Mouse (Mus musculus): ENCODE data around the gene Megf8.
"Not testable (repeated sequence)": the region's sequence is repeated elsewhere in the genome, so short reads cannot be mapped to it uniquely, and the experiment has no call there.

Gene Megf8

DNA sequence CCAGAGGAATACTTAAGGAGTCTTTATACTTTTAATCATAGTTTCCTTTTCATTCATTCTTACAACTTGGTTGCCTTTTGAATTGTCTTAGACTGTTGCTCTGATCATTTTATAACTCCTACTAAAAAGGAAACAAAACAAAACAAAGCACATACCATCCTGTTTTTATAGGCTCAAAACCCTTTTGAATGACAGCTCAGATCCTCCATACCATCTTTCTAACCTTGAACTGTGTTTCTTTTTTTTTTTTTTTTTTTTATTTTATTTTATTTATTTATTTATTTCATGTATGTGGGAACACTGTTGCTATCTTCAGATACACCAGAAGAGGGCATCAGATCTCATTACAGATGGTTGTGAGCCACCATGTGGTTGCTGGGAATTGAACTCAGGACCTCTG, 82.1 kb downstream of the Megf8 start:
- DNase-seq (ENCODE audit: low spot score in 2 of 2): not testable (repeated sequence)

DNA sequence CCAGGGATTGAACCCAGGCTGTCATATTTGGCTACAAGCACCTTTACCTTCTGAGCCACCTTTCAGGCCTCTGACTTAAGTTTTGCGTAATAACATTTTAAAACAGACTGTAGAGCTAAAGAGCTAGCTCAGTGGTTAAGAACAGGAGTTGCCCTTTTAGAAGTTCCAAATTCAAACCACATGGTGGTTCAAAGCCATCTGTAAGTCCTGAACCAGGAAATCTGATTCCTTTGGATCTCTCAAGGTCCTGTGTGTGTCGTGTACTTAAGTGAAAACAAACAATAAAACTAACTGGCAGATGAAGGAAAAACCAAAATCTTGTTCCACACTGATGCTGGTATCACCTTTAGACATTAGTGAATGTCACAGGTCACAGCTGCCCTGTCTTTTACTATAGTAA, 84.6 kb downstream of the Megf8 start:
- no peak for DNase-seq (ENCODE audit: low spot score in 2 of 2)

- no peak for DNase-seq (ENCODE audit: low spot score in 2 of 2)
These were observed 85.0 kb downstream of the Megf8 start for GRCm38 (mm10) chr7:25401986-25402385.

DNA sequence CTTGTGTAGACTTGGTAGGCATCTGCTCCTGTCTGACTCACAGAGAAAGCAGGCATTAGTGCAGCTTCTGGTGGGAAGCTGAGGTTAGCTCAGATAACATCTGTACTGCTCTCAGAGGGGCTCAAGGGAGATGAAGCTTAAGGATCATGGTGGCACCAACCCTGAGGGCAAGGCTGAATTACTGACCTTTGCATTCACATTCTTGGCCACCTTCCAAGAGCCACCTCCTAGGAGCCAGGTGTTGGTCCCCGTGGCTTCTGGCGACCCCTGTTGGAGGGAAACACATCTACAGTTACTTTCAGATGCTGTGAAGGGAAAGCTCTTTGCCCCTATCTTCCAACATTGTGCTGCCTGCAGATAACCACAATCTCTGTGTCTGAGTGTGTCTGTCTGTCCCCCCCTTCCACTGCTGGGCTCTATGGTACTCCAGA, 85.7 kb downstream of the Megf8 start:
- DNase-seq (ENCODE audit: low spot score in 2 of 2): no peak

- no peak for DNase-seq (ENCODE audit: low spot score in 2 of 2)
These were observed 89.5 kb downstream of the Megf8 start for GRCm38 (mm10) chr7:25406468-25406867.

DNA sequence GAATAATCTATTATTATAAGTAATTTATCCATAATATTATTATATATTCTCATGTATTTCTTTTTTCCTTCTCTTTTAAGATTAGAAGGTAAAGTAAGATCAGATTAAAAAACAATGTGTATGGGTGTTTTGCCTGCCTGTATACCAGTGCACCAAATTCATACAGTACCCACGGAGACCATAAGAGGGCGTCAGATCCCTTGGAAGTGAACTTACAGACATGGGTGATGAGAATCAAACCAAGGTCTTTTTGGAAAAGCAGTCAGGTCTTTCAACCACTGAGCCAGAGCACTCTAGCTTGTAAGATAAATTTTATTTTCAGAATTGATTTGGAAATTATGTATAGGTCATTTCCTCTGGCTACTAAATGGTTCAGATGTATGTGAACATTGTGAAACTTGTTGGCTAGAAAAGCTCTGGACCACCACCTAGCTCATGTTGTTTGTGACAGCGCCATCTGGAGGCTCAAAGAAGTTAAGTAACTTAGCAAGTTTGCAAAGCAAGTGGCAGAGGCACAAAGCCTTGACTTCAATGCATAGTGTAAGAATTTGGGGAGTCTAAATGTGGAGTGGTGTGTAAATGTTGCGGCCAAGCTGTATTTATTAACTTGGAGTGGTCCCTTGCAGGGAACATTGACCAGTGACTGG, 92.3 kb downstream of the Megf8 start:
- DNase-seq (ENCODE audit: low spot score in 2 of 2): no peak

GRCm38 (mm10) chr7:25410969-25411615, 94.1 kb downstream of the Megf8 start:
- DNase-seq (ENCODE audit: low spot score in 2 of 2): no peak

- DNase-seq (ENCODE audit: low spot score in 2 of 2): no peak
These were observed 94.9 kb downstream of the Megf8 start for GRCm38 (mm10) chr7:25411861-25412260.

- DNase-seq (ENCODE audit: low spot score in 2 of 2): no peak
These were observed 96.0 kb downstream of the Megf8 start, which contains the start of gene Cxcl17 for GRCm38 (mm10) chr7:25412833-25413441. Gene Cxcl17 (minus strand): TSS chr7:25412886.
